Mouse (Mus musculus) limb, embryonic 11.5 days (tissue): Measurements from ENCODE around the gene D17Wsu92e. TPM values are rescaled to one million over a fixed set of nuclear protein-coding genes. Genes with fewer than 3 reads are reported as not detected.

ENCODE experiments used
- ATAC-seq: fragments of 200-750 bp; cut with Nextera tagmentation; 2 replicates; pipeline ENCODE4 v1.8.0; 2017; ENCODE audit warnings: low read depth; ENCODE audit not compliant: insufficient number of reproducible peaks, low FRiP score, low TSS enrichment
- DNase-seq: peaks from one replicate; pipeline ENCODE4 v3.0.0-alpha.2; 2015; ENCODE audit warnings: low spot score
- H3K27ac ChIP-seq: fragments of 300-500 bp; sonication (generic); replicated peaks from 2 replicates; pipeline ENCODE4 v1.5.1; 2014; ENCODE audit warnings: low read depth, mild to moderate bottlenecking, low read length
- H3K27me3 ChIP-seq: fragments of 300-500 bp; sonication (generic); 2 replicates; pipeline ENCODE4 v1.6.1; 2014; ENCODE audit warnings: mild to moderate bottlenecking, low read length, mixed read lengths; ENCODE audit not compliant: control insufficient read depth, insufficient read depth
- H3K36me3 ChIP-seq: fragments of 300-500 bp; sonication (generic); 2 replicates; pipeline ENCODE4 v1.6.1; 2014; ENCODE audit warnings: mild to moderate bottlenecking, low read length, moderate library complexity, mixed read lengths; ENCODE audit not compliant: control insufficient read depth, insufficient read depth
- H3K4me1 ChIP-seq: fragments of 300-500 bp; sonication (generic); 2 replicates; pipeline ENCODE4 v1.6.1; 2014; ENCODE audit warnings: low read length, mixed read lengths; ENCODE audit not compliant: control insufficient read depth, insufficient read depth
- H3K4me2 ChIP-seq: fragments of 300-500 bp; sonication (generic); 2 replicates; pipeline ENCODE4 v1.6.1; 2014; ENCODE audit warnings: low read depth, mild to moderate bottlenecking, moderate library complexity; ENCODE audit not compliant: severe bottlenecking
- H3K4me3 ChIP-seq: fragments of 300-500 bp; sonication (generic); 2 replicates; pipeline ENCODE4 v1.5.1; 2014; ENCODE audit warnings: low read depth, low read length
- H3K9ac ChIP-seq: fragments of 300-500 bp; sonication (generic); 2 replicates; pipeline ENCODE4 v1.6.1; 2014; ENCODE audit warnings: mild to moderate bottlenecking, low read length
- H3K9me3 ChIP-seq: fragments of 300-500 bp; sonication (generic); 2 replicates; pipeline ENCODE4 v1.6.1; 2016; ENCODE audit warnings: low read length; ENCODE audit not compliant: control insufficient read depth
- WGBS: fragments of 180-500 bp; shearing (Covaris S2); extraction: QIAGEN DNeasy Blood & Tissue Kit; methylation state at CpG from one replicate; pipeline ENCODE4 v1.1.7; 2014; 5-methylcytosine and 5-hydroxymethylcytosine counted together
- polyA plus RNA-seq: library from polyadenylated mRNA; unstranded; fragments of >200 nt; fragmentation: Nextera tagmentation; extraction: Ambion mirVana; gene quantifications from 2 replicates; pipeline ENCODE4 v1.2.1, GENCODE M21; 2014

D17Wsu92e gene
- polyA plus RNA-seq, 1 experiment from 2014 or later = 16.7 TPM

DNA sequence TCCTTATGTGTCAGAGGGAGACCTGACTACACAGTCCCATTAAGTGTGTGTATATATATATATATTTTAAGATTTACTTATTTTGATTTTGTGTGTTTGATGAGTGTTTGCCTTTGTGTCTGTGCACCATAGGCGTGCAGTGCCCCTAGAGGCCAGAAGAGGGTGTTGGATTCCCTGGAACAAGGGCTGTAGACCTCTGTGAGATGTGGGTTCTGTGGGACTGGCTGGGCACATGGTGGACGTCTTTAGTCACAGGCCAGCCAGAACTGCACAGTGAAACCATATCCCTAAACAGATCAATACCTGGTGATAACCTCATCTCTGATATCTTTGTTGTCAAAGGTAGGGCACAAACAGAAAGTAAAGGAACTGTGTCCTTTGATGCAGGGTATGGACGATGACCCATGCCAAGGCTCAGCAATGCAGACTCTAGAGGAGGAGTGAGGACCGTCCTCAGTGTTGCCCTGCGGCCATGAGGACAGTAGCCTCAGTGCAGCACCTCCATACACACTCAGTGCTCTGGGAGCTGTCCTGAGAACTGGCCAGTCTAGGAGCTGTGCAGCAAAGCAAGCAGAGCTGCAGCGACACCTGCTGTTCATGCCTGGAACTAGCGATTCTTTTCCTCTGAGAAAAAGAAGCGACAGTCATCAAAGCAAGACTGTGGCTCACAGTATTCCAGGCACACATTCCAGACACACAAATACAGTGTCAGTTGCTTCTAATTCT lies 51.5 kb downstream of the D17Wsu92e start:
- 0 out of 2 replicates have a peak, but pooled peaks cover 3% of the 10 kb centered on the region for H3K9me3 ChIP-seq
- H3K4me2 ChIP-seq = no peak overlapping the region
- DNase-seq (peak; percentile 81), ATAC-seq (no peak)
- peaks cover 6% of the 10 kb centered on the region; the same call in 1 of the 2 replicates for H3K4me1 ChIP-seq
- H3K27ac ChIP-seq = no peak overlapping the region
- H3K9ac ChIP-seq = no peak overlapping the region
- WGBS = 67% methylated on average over 8 of the region's 8 CpGs
- peaks cover 18% of the 10 kb centered on the region for H3K36me3 ChIP-seq
- H3K4me3 ChIP-seq = no peak overlapping the region
- no peaks in the 10 kb centered on the region for H3K27me3 ChIP-seq

DNA sequence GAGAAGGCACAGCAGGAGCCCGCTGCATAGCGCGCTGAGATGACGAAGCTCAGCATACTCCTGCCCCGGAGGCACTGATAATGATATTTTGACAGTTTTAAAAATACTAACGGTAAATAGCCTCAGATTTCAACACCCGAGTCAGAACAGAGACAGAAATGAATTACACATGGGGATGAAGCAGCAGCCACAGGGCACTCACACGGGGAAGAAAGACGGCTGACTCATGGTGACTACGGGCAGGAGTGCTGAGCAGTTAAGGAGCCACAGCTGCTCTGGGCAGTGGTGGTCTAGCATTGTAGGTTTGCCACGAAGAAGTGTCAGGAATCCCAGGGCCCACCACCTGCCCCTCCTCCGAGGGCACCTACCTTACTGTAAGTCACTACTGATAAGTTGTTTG lies 52.9 kb downstream of the D17Wsu92e start:
- Histone ChIP-seq H3K4me3 (no peak overlapping the region), H3K4me2 (no peak overlapping the region), H3K27ac (no peak overlapping the region), H3K9me3 (0 out of 2 replicates have a peak, but pooled peaks cover 3% of the 10 kb centered on the region), H3K9ac (no peak overlapping the region), H3K36me3 (peaks cover 18% of the 10 kb centered on the region), H3K4me1 (no peaks in the 10 kb centered on the region; the same call in 1 of the 2 replicates), H3K27me3 (no peaks in the 10 kb centered on the region)
- WGBS = 85% methylated on average over 12 of the region's 12 CpGs
- ATAC-seq (no peak), DNase-seq (no peak)

DNA sequence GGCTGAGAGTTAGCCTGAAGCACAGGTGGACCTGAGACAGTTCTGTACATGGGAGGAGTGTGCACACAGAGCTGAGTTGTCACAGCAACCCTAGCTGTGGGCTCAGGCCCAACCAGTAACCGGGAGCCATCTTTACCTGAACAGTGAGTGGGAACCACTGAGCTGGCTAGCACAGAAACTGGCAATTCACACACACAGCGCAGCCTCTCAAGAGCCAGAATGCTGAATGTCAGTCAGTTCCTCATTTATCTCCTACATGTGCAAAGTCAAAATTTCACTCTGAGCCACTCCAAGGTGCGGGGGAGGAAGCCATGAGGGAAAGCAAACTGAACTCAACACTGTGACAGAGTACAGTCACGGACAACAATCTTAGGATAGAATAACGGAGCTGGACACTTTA lies 53.3 kb downstream of the D17Wsu92e start:
- WGBS = 91% methylated on average over 5 of the region's 5 CpGs
- Histone ChIP-seq H3K36me3 (peaks cover 18% of the 10 kb centered on the region), H3K27ac (no peak overlapping the region), H3K27me3 (no peaks in the 10 kb centered on the region), H3K9me3 (0 out of 2 replicates have a peak, but pooled peaks cover 3% of the 10 kb centered on the region), H3K4me2 (no peak overlapping the region), H3K4me1 (no peaks in the 10 kb centered on the region), H3K4me3 (no peak overlapping the region), H3K9ac (no peak overlapping the region; the same call in 1 of the 2 replicates)
- no peak for DNase-seq
- no peak for ATAC-seq

DNA sequence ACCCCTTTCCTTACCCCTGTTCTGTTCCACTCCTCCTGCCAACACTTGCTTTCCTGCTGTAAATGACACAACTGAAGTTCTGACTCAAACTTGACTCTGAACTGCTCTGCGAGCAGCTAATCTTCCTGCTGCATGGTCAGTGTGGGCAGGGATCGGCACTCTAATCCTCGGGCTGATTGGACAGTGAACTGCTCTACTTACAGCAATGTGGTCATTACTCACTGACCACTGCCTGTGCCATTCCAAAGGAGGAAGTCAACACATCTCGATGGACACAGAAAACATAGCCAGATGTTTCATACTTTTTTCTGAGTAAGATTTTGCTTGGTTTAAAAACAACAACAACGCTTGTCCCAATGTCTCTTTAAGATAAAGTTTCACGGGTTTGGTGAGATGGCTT lies 55.4 kb downstream of the D17Wsu92e start:
- peaks cover 18% of the 10 kb centered on the region for H3K36me3 ChIP-seq
- H3K9ac ChIP-seq = no peak overlapping the region
- H3K4me3 ChIP-seq = no peak overlapping the region
- no peaks in the 10 kb centered on the region for H3K4me1 ChIP-seq
- H3K27ac ChIP-seq = no peak overlapping the region
- 0 out of 2 replicates have a peak, but pooled peaks cover 3% of the 10 kb centered on the region for H3K9me3 ChIP-seq
- ATAC-seq = no peak
- H3K27me3 ChIP-seq = no peaks in the 10 kb centered on the region
- no peak for DNase-seq
- no peak overlapping the region for H3K4me2 ChIP-seq
- 97% methylated on average over 6 of the region's 6 CpGs for WGBS

DNA sequence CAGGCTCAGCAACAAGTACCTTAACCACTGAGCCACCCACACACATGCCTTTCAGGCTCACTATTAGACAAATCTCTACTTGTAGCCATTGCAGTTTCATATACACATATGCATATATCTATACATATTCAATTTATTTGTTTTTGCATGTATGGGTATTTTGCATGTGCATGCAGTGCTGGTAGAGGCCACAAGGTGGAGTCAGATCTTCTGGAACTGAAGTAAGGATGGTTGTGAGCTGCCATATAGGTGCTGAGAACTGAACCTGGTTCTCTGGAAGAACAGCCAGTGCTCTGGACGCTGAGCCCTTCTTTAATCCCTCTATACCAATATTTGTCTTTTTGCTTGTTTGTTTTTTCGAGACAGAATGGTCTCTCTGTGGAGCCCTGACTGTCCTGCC lies 56.0 kb downstream of the D17Wsu92e start:
- Histone ChIP-seq H3K27me3 (no peaks in the 10 kb centered on the region), H3K36me3 (peaks cover 18% of the 10 kb centered on the region), H3K4me1 (no peaks in the 10 kb centered on the region), H3K9me3 (0 out of 2 replicates have a peak, but pooled peaks cover 3% of the 10 kb centered on the region), H3K9ac (no peak overlapping the region), H3K27ac (no peak overlapping the region), H3K4me2 (no peak overlapping the region), H3K4me3 (no peak overlapping the region)
- DNase-seq = no peak
- ATAC-seq = no peak
- WGBS = 92% methylated on average over 2 of the region's 2 CpGs

DNA sequence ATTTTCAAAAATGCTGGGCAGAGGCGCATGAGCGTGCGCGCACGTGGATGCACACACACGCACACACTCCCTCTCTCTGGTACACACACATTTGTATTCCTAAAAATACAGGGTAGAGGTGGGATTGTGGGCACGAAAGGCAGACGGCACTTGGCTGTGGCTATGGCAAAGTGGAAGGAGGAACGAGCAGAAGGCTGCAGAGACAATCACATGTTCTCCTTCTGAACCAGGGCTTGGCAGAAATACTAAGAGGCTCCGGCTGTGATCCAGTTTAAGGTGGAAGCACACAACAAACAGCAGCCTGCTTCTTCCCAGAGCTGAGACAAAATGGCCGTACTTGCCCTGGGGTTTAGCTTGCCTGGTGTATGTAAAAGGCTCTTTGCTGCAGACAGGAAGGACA lies 57.6 kb downstream of the D17Wsu92e start:
- ATAC-seq (no peak), DNase-seq (no peak)
- H3K36me3 ChIP-seq = peaks cover 18% of the 10 kb centered on the region
- no peak overlapping the region for H3K4me2 ChIP-seq
- 0 out of 2 replicates have a peak, but pooled peaks cover 3% of the 10 kb centered on the region for H3K9me3 ChIP-seq
- 95% methylated on average over 11 of the region's 11 CpGs for WGBS
- H3K9ac ChIP-seq = no peak overlapping the region
- H3K4me1 ChIP-seq = no peaks in the 10 kb centered on the region
- no peaks in the 10 kb centered on the region for H3K27me3 ChIP-seq
- H3K27ac ChIP-seq = no peak overlapping the region
- no peak overlapping the region for H3K4me3 ChIP-seq

DNA sequence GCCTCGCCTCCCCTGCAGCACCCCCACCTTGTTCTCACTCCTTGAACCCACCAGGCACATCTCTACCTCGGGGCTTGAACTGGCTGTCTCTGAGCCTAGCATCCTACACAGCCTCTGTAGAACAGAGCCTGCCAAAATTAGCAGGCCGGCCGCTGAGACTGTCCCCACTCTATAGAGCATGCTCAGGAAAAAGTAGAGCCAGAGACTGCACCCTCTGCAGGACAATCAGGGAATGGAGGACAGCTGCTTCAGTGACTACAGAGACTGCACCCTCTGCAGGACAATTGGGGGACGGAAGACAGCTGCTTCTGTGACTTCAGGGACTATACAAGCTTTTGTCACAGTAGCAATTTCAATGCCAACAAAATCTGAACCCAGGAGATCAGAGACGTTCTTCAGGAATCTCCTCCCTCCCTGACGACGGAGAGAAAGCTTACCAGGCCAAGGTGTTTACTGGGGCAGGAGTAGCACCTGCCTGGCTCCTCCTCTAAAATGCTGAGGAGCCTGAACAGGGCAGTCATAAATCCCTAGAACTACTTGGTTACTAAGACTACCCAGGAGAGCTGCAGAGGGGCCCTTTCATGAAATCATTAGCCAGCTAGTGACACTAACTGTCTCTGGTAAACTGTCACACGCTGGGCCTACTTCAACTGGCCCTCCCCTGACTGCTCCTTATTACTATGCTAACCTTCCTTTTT lies 58.7 kb downstream of the D17Wsu92e start:
- Histone ChIP-seq H3K9ac (no peak overlapping the region), H3K4me2 (no peak overlapping the region), H3K4me1 (no peaks in the 10 kb centered on the region), H3K27me3 (no peaks in the 10 kb centered on the region), H3K27ac (no peak overlapping the region), H3K9me3 (0 out of 2 replicates have a peak, but pooled peaks cover 3% of the 10 kb centered on the region), H3K4me3 (no peak overlapping the region), H3K36me3 (peaks cover 18% of the 10 kb centered on the region)
- ATAC-seq = no peak; the same call in 1 of the 2 replicates
- 39% methylated on average over 9 of the region's 9 CpGs for WGBS
- peak; percentile 78 for DNase-seq

DNA sequence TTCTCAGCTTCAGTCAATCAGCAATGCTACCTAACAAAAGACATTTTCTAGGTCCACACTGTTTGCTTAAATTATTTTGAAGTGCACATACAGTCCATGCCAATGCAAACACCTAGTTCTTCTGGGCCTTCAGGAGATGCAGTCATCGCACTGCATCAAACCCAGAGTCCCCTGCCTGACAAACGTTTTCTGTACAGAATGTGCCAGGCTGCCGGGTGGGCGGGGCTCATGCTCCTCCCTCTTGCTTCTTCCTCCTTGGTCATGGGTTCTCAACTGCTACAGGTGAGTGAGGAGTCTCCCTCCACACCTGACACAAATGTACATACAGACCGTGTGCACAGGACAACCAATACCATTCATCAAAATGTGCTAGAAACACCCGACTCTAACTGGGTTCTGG lies 60.3 kb downstream of the D17Wsu92e start:
- Histone ChIP-seq H3K4me2 (no peak overlapping the region), H3K36me3 (peaks cover 8% of the 10 kb centered on the region), H3K9me3 (0 out of 2 replicates have a peak, but pooled peaks cover 3% of the 10 kb centered on the region), H3K9ac (no peak overlapping the region), H3K4me1 (no peaks in the 10 kb centered on the region), H3K27ac (no peak overlapping the region), H3K4me3 (no peak overlapping the region), H3K27me3 (no peaks in the 10 kb centered on the region)
- ATAC-seq (no peak), DNase-seq (no peak)
- WGBS = 81% methylated on average over 6 of the region's 6 CpGs
